Mouse (Mus musculus): Measurements from ENCODE around the gene Fat3. TPM values are rescaled to one million over a fixed set of nuclear protein-coding genes. Genes with fewer than 3 reads are reported as not detected.

The Fat3 gene
- polyA plus RNA-seq, 1 experiment from 2014 or later = 7.5 TPM

- H3K4me3 ChIP-seq (ENCODE audit: low read length) = no peak overlapping the region
- H3K9ac ChIP-seq (ENCODE audit: low read depth, low read length) = no peak overlapping the region
- WGBS = 54% methylated on average over 1 of the region's 1 CpGs
- no peak overlapping the region for H3K27ac ChIP-seq (ENCODE audit: low read depth, low read length)
- H3K9me3 ChIP-seq (ENCODE audit: control insufficient read depth, low read length) = no peaks in the 10 kb centered on the region
- H3K27me3 ChIP-seq (replicated peaks; ENCODE audit: control insufficient read depth, insufficient read depth, low read length) = no peaks in the 10 kb centered on the region
- H3K4me2 ChIP-seq (ENCODE audit: low read length) = no peak overlapping the region
- H3K4me1 ChIP-seq (ENCODE audit: control insufficient read depth, insufficient read depth, low read depth, low read length) = peaks cover 15% of the 10 kb centered on the region
- no peak for ATAC-seq
- no peaks in the 10 kb centered on the region for H3K36me3 ChIP-seq (ENCODE audit: control insufficient read depth, insufficient read depth, low read length)
Measured at GRCm38 (mm10) chr9:16213324-16213723, 287.8 kb downstream of the Fat3 start.

GRCm38 (mm10) chr9:16212628-16213027, 288.5 kb downstream of the Fat3 start:
- Histone ChIP-seq H3K27me3 (replicated peaks; ENCODE audit: control insufficient read depth, insufficient read depth, low read length) (no peaks in the 10 kb centered on the region), H3K4me1 (ENCODE audit: control insufficient read depth, insufficient read depth, low read depth, low read length) (peaks cover 15% of the 10 kb centered on the region), H3K27ac (ENCODE audit: low read depth, low read length) (no peak overlapping the region), H3K4me3 (ENCODE audit: low read length) (no peak overlapping the region), H3K9ac (ENCODE audit: low read depth, low read length) (no peak overlapping the region), H3K9me3 (ENCODE audit: control insufficient read depth, low read length) (no peaks in the 10 kb centered on the region), H3K4me2 (ENCODE audit: low read length) (no peak overlapping the region), H3K36me3 (ENCODE audit: control insufficient read depth, insufficient read depth, low read length) (no peaks in the 10 kb centered on the region)
- WGBS = 43% methylated on average over 3 of the region's 3 CpGs
- no peak for ATAC-seq

- no peaks in the 10 kb centered on the region for H3K9me3 ChIP-seq (ENCODE audit: control insufficient read depth, low read length)
- H3K4me1 ChIP-seq (ENCODE audit: control insufficient read depth, insufficient read depth, low read depth, low read length) = peaks cover 15% of the 10 kb centered on the region
- peak; percentile 60; the same call in 1 of the 2 replicates for ATAC-seq
- H3K9ac ChIP-seq (ENCODE audit: low read depth, low read length) = no peak overlapping the region
- H3K4me3 ChIP-seq (ENCODE audit: low read length) = no peak overlapping the region
- no peak overlapping the region for H3K4me2 ChIP-seq (ENCODE audit: low read length)
- H3K27ac ChIP-seq (ENCODE audit: low read depth, low read length) = no peak overlapping the region
- H3K27me3 ChIP-seq (replicated peaks; ENCODE audit: control insufficient read depth, insufficient read depth, low read length) = no peaks in the 10 kb centered on the region
- 48% methylated on average over 4 of the region's 4 CpGs for WGBS
- H3K36me3 ChIP-seq (ENCODE audit: control insufficient read depth, insufficient read depth, low read length) = no peaks in the 10 kb centered on the region
Measured at GRCm38 (mm10) chr9:16212163-16212562, 288.9 kb downstream of the Fat3 start.

GRCm38 (mm10) chr9:16211468-16211867, 289.6 kb downstream of the Fat3 start:
- Histone ChIP-seq H3K9ac (ENCODE audit: low read depth, low read length) (no peak overlapping the region), H3K36me3 (ENCODE audit: control insufficient read depth, insufficient read depth, low read length) (no peaks in the 10 kb centered on the region), H3K9me3 (ENCODE audit: control insufficient read depth, low read length) (no peaks in the 10 kb centered on the region), H3K4me2 (ENCODE audit: low read length) (no peak overlapping the region), H3K4me3 (ENCODE audit: low read length) (no peak overlapping the region), H3K27ac (ENCODE audit: low read depth, low read length) (no peak overlapping the region), H3K4me1 (ENCODE audit: control insufficient read depth, insufficient read depth, low read depth, low read length) (peaks cover 15% of the 10 kb centered on the region), H3K27me3 (replicated peaks; ENCODE audit: control insufficient read depth, insufficient read depth, low read length) (no peaks in the 10 kb centered on the region)
- no peak for ATAC-seq
- 72% methylated on average over 3 of the region's 3 CpGs for WGBS

GRCm38 (mm10) chr9:16202296-16202695, 298.8 kb downstream of the Fat3 start:
- no peak overlapping the region for H3K27ac ChIP-seq (ENCODE audit: low read depth, low read length)

GRCm38 (mm10) chr9:16200948-16201347, 300.1 kb downstream of the Fat3 start:
- no peak overlapping the region for H3K4me3 ChIP-seq (ENCODE audit: low read length)
- H3K4me1 ChIP-seq (ENCODE audit: control insufficient read depth, insufficient read depth, low read depth, low read length) = peaks cover 4% of the 10 kb centered on the region; the same call in 1 of the 2 replicates
- no peak overlapping the region for H3K27ac ChIP-seq (ENCODE audit: low read depth, low read length)
- H3K36me3 ChIP-seq (ENCODE audit: control insufficient read depth, insufficient read depth, low read length) = no peaks in the 10 kb centered on the region
- H3K9me3 ChIP-seq (ENCODE audit: control insufficient read depth, low read length) = no peaks in the 10 kb centered on the region
- no peak overlapping the region for H3K9ac ChIP-seq (ENCODE audit: low read depth, low read length)
- 34% methylated on average over 1 of the region's 1 CpGs for WGBS
- no peaks in the 10 kb centered on the region for H3K27me3 ChIP-seq (replicated peaks; ENCODE audit: control insufficient read depth, insufficient read depth, low read length)
- ATAC-seq = no peak
- no peak overlapping the region for H3K4me2 ChIP-seq (ENCODE audit: low read length)

More at GRCm38 (mm10) chr9:16202296-16202695, 298.8 kb downstream of the Fat3 start:
- peaks cover 4% of the 10 kb centered on the region; the same call in 1 of the 2 replicates for H3K4me1 ChIP-seq (ENCODE audit: control insufficient read depth, insufficient read depth, low read depth, low read length)
- H3K9me3 ChIP-seq (ENCODE audit: control insufficient read depth, low read length) = no peaks in the 10 kb centered on the region
- no peaks in the 10 kb centered on the region for H3K27me3 ChIP-seq (replicated peaks; ENCODE audit: control insufficient read depth, insufficient read depth, low read length)
- H3K36me3 ChIP-seq (ENCODE audit: control insufficient read depth, insufficient read depth, low read length) = no peaks in the 10 kb centered on the region
- no peak overlapping the region for H3K4me2 ChIP-seq (ENCODE audit: low read length)
- peak; percentile 35; the same call in 1 of the 2 replicates for ATAC-seq
- H3K4me3 ChIP-seq (ENCODE audit: low read length) = no peak overlapping the region
- H3K9ac ChIP-seq (ENCODE audit: low read depth, low read length) = no peak overlapping the region
- 63% methylated on average over 6 of the region's 6 CpGs for WGBS

GRCm38 (mm10) chr9:16186461-16186860, 314.6 kb downstream of the Fat3 start:
- WGBS = 46% methylated on average over 1 of the region's 1 CpGs
- Histone ChIP-seq H3K4me1 (ENCODE audit: control insufficient read depth, insufficient read depth, low read depth, low read length) (no peaks in the 10 kb centered on the region; the same call in 1 of the 2 replicates), H3K27me3 (replicated peaks; ENCODE audit: control insufficient read depth, insufficient read depth, low read length) (no peaks in the 10 kb centered on the region), H3K9ac (ENCODE audit: low read depth, low read length) (no peak overlapping the region), H3K4me3 (ENCODE audit: low read length) (no peak overlapping the region), H3K36me3 (ENCODE audit: control insufficient read depth, insufficient read depth, low read length) (no peaks in the 10 kb centered on the region), H3K9me3 (ENCODE audit: control insufficient read depth, low read length) (no peaks in the 10 kb centered on the region), H3K4me2 (ENCODE audit: low read length) (no peak overlapping the region), H3K27ac (ENCODE audit: low read depth, low read length) (no peak overlapping the region)
- no peak for ATAC-seq

- H3K4me1 ChIP-seq (ENCODE audit: control insufficient read depth, insufficient read depth, low read depth, low read length) = no peaks in the 10 kb centered on the region
- no peaks in the 10 kb centered on the region for H3K9me3 ChIP-seq (ENCODE audit: control insufficient read depth, low read length)
- no peak for ATAC-seq
- H3K27ac ChIP-seq (ENCODE audit: low read depth, low read length) = no peak overlapping the region
- H3K4me2 ChIP-seq (ENCODE audit: low read length) = no peak overlapping the region
- no peak overlapping the region for H3K9ac ChIP-seq (ENCODE audit: low read depth, low read length)
- no peak overlapping the region for H3K4me3 ChIP-seq (ENCODE audit: low read length)
- 84% methylated on average over 4 of the region's 4 CpGs for WGBS
- H3K36me3 ChIP-seq (ENCODE audit: control insufficient read depth, insufficient read depth, low read length) = no peaks in the 10 kb centered on the region
- no peaks in the 10 kb centered on the region for H3K27me3 ChIP-seq (replicated peaks; ENCODE audit: control insufficient read depth, insufficient read depth, low read length)
Measured at GRCm38 (mm10) chr9:16169238-16169637, 331.8 kb downstream of the Fat3 start.

GRCm38 (mm10) chr9:16168051-16168450, 333.0 kb downstream of the Fat3 start:
- 65% methylated on average over 2 of the region's 2 CpGs for WGBS
- no peak overlapping the region for H3K27ac ChIP-seq (ENCODE audit: low read depth, low read length)
- H3K4me1 ChIP-seq (ENCODE audit: control insufficient read depth, insufficient read depth, low read depth, low read length) = no peaks in the 10 kb centered on the region
- no peak overlapping the region for H3K4me2 ChIP-seq (ENCODE audit: low read length)
- H3K9me3 ChIP-seq (ENCODE audit: control insufficient read depth, low read length) = no peaks in the 10 kb centered on the region
- no peaks in the 10 kb centered on the region for H3K27me3 ChIP-seq (replicated peaks; ENCODE audit: control insufficient read depth, insufficient read depth, low read length)
- H3K36me3 ChIP-seq (ENCODE audit: control insufficient read depth, insufficient read depth, low read length) = no peaks in the 10 kb centered on the region
- H3K4me3 ChIP-seq (ENCODE audit: low read length) = no peak overlapping the region
- H3K9ac ChIP-seq (ENCODE audit: low read depth, low read length) = no peak overlapping the region
- no peak for ATAC-seq

GRCm38 (mm10) chr9:16159366-16159765, 341.7 kb downstream of the Fat3 start:
- Histone ChIP-seq H3K4me1 (ENCODE audit: control insufficient read depth, insufficient read depth, low read depth, low read length) (no peaks in the 10 kb centered on the region), H3K4me3 (ENCODE audit: low read length) (no peak overlapping the region), H3K27ac (ENCODE audit: low read depth, low read length) (no peak overlapping the region), H3K4me2 (ENCODE audit: low read length) (no peak overlapping the region), H3K36me3 (ENCODE audit: control insufficient read depth, insufficient read depth, low read length) (no peaks in the 10 kb centered on the region), H3K27me3 (replicated peaks; ENCODE audit: control insufficient read depth, insufficient read depth, low read length) (no peaks in the 10 kb centered on the region), H3K9me3 (ENCODE audit: control insufficient read depth, low read length) (no peaks in the 10 kb centered on the region), H3K9ac (ENCODE audit: low read depth, low read length) (no peak overlapping the region)
- no peak for ATAC-seq
- WGBS = 95% methylated on average over 5 of the region's 5 CpGs
